Mouse (Mus musculus) heart, adult 10 weeks (tissue): ENCODE measurements around the gene Gba. TPM values are rescaled to one million over a fixed set of nuclear protein-coding genes. Genes with fewer than 3 reads are reported as not detected.

ENCODE experiments used
- polyA plus RNA-seq: library from polyadenylated mRNA; stranded (reverse); fragments of 350-450 nt; fragmentation: Illumina TruSeq; extraction: RNeasy Lipid Tissue Mini Kit (QIAGEN cat#74804); gene quantifications from one replicate; pipeline ENCODE4 v1.2.3, GENCODE M21; 2014; ENCODE audit warnings: low read depth, low replicate concordance

Gene Gba
- 17.9 TPM for polyA plus RNA-seq

DNA sequence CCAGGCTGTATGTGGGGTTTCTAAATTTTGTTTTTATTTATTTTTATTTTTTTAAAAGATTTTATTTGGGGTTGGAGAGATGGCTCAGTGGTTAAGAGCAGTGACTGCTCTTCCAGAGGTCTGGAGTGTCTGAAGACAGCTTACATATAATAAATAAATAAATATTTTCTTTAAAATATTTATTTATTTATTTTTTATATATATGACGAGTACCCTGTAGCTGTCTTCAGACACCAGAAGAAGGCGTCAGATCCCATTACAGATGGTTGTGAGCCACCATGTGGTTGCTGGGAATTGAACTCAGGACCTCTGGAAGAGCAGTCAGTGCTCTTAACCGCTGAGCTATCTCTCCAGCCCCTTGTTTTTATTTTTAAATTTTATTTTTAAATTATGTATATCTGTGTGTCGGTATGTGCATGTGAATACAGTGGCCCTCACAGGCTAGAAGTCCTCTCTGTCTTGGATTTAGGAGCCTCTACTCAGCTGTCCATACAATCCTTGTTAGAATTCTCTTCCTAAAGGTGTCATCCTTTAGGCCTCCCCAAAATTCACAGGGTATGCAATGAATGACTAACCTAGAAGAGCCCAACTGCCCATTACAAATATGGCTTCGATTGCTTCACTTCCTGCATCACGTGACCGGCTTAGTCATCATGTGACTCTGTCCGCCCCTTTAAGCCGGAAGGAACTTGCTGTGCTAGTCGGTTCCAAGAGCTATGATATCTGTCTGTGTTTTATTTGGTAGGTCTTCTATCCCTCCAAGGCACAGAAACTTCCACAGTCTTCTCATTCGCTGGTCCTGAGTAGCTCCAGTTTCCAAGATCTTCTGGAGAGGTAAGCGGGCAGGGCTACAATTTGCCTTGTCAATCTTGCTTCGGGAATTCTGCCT is at the start of gene Gba:
Gba (plus strand) TSS at position 676 of the 889 bp plus-strand sequence.

DNA sequence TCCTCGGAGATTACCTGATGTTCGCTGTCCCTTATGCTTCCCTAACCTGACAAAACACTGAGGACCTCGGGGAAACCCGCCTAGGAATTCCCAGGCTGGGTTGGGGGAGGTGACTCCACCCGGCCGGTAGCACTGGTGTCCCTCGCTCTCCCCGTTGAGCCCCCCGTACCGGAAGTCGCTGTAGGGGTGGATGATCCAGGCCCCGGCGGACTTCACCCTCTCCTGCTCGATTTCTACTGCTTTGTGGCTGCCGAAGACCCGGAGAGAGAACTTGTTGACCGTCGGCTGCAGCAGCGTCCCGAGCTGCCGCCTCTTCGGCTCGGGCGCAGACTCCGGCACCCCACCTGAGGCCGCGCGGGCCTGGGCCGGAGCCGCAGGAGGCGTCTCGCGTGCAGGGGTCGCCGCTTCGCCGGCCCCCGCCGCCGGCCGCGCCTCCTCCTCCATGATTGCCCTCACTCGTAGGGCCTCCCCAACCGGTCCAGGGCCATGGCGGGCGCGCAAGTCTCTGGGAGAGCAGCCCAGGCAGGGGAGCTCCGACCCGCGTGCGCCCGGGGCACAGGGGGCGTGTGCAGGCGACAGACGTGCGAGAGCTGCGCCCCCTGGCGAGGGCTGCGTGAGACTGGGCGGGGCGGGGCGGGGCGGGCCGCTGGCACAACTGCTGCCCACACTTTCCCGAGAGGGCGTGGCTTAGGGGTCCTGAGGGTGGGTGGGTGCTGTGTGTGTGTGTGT is 42.9 kb upstream of the Gba start, which contains the start of gene Hcn3:
Hcn3 (minus strand) TSS at position 581 of the 729 bp plus-strand sequence.

DNA sequence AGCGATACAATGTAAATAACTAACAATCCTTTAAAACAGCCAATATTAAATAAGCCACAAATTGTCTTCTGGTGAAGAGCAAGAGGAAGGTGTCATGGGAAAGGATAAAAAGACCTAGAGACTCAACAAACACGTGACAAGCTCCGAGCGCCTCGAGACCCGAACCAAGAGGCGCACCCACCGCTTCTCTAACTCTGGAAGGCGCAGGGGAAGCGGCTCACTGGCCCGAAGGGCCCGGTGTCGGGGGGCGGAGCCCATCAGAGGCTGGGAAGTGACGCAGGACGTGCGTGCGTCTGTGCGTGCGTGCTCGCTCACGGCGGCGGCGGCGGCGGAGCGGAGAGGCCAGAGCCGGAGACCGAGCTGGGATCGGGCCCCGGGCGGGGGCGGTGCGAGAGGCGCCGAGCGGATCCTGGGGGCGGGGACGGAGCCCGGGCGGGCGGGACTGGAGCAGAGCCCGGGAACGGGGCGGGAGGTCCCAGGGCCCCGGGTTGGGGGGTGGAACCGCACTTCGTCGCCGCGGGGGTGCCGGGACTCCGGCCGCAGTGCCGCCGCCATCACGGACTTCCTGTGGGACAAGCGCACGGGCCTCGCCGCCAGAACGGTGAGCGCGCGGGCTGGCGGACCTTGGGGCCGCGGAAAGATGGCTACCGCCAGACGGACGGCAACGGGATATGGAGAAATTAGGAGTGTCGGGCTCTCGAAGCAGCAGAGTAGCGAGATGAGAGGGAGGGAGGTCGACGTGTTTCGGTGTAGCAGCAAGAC is 38.0 kb upstream of the Gba start, which contains the start of gene Clk2:
Clk2 (plus strand) TSS at position 290 of the 762 bp plus-strand sequence.

DNA sequence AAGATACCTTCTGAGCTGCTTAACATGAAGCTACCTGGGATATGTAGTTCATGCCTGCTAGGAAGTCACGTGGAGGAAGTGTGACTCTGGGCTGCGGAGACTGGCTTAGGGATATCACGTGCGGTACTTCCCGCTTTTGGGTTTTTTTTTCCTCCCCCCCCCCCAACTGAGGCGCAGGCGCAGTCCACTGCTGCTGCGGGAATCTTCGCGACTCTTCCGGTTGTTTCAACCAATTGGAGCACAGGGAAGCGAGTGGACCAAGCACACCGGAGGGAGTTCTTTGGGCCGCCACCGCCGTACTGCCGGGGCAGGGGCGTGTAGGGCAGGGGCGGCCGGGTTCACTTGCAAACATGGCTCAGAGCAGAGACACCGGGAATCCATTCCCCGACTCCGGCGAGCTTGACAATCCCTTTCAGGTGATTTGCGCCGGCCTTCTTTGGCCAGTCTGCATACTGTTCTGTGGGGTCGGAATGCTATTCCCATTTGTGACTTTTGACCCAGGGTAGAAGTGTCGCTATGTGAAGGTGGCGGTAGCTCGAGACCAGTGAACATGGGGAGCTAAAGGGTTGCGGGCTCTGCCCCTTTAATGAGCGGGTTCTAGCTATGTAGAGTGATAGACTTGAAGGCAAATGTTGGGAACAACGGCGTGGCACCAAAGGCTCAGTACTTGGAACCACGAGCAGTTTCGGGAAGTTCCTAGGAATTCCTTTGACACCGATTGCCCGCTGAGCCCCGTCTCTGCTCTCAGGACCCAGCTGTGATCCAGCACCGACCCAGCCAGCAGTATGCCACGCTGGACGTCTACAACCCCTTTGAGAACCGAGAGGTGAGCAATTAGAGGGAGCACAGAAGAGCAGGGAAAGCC is 25.3 kb upstream of the Gba start, which contains the start of gene Scamp3:
Scamp3 (plus strand) TSS at position 232 of the 865 bp plus-strand sequence.

GRCm38 (mm10) chr3:89183058-89183958 is 19.4 kb upstream of the Gba start, which contains the start of gene Fam189b:
Gene Fam189b (plus strand): TSS chr3:89183143.

GRCm38 (mm10) chr3:89214681-89215411 is 12.1 kb downstream of the Gba start, which contains the start of gene Thbs3:
Gene Thbs3 (plus strand): TSS chr3:89215180.

GRCm38 (mm10) chr3:89226900-89227299 is 24.2 kb downstream of the Gba start, which contains the start of gene Mtx1:
Gene Mtx1 (minus strand): TSS chr3:89227088.

GRCm38 (mm10) chr3:89228836-89229235 is 26.1 kb downstream of the Gba start, which contains the start of gene Muc1:
Gene Muc1 (plus strand): TSS chr3:89229057.

DNA sequence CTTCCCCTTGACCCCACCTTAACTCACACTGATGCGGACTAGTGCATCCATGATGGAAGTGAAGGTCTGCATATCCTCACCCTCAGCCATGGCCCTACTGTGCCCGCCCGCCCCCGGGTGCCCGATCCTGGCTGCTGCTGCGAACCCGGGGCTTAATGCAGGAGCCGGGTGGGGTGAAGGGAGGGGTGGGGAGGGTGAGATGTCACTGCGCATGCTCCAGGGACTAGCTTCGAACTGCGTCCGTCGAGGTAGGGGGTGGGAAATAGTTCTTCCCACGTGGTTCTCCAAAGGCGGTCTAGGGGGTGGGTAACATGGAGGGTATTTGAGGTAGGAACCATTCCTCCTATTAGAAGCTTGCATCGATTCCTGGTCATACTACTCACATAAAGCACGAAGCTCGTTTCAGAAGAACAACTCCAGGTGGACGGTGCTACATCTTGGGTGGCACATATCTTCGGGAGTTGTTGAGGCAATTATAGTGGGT is 43.0 kb downstream of the Gba start, which contains the start of gene Krtcap2:
Krtcap2 (plus strand) TSS at position 279 of the 484 bp plus-strand sequence.

GRCm38 (mm10) chr3:89246261-89247100 is 43.8 kb downstream of the Gba start, which contains the start of gene Trim46:
Gene Trim46 (minus strand): TSS chr3:89246309.

Other genes with a start within 250 kb of the Gba start
- 32.7 TPM for gene Rusc1, start 109.6 kb upstream of the Gba start, polyA plus RNA-seq
- gene Gm43738, start 101.8 kb upstream of the Gba start, polyA plus RNA-seq = not detected
- 25.7 TPM for gene Fdps, start 101.0 kb upstream of the Gba start, polyA plus RNA-seq
- not detected for gene Pklr, start 66.8 kb upstream of the Gba start, polyA plus RNA-seq
- gene Hcn3, start 42.7 kb upstream of the Gba start, polyA plus RNA-seq = 0.73 TPM
- gene Clk2, start 38.1 kb upstream of the Gba start, polyA plus RNA-seq = 30.6 TPM
- 52.7 TPM for gene Scamp3, start 25.5 kb upstream of the Gba start, polyA plus RNA-seq
- gene Fam189b, start 19.8 kb upstream of the Gba start, polyA plus RNA-seq = 5.2 TPM
- gene Thbs3, start 12.3 kb downstream of the Gba start, polyA plus RNA-seq = 12.0 TPM
- gene Mtx1, start 24.2 kb downstream of the Gba start, polyA plus RNA-seq = 78.4 TPM
- gene Muc1, start 26.1 kb downstream of the Gba start, polyA plus RNA-seq = 0.18 TPM
- gene Krtcap2, start 43.0 kb downstream of the Gba start, polyA plus RNA-seq = 57.1 TPM
- 1.0 TPM for gene Trim46, start 43.4 kb downstream of the Gba start, polyA plus RNA-seq
- gene Dpm3, start 56.4 kb downstream of the Gba start, polyA plus RNA-seq = 48.2 TPM
- gene Slc50a1, start 67.6 kb downstream of the Gba start, polyA plus RNA-seq = 42.9 TPM
- gene Efna1, start 78.2 kb downstream of the Gba start, polyA plus RNA-seq = 33.4 TPM
- not detected for gene Efna3, start 120.0 kb downstream of the Gba start, polyA plus RNA-seq
- gene Efna4, start 135.1 kb downstream of the Gba start, polyA plus RNA-seq = 0.37 TPM
- 92.6 TPM for gene Adam15, start 147.1 kb downstream of the Gba start, polyA plus RNA-seq
- gene Dcst2, start 159.0 kb downstream of the Gba start, polyA plus RNA-seq = not detected
- not detected for gene Dcst1, start 162.3 kb downstream of the Gba start, polyA plus RNA-seq
- 25.7 TPM for gene Zbtb7b, start 191.8 kb downstream of the Gba start, polyA plus RNA-seq
- gene Lenep, start 199.9 kb downstream of the Gba start, polyA plus RNA-seq = not detected
- gene Flad1, start 208.9 kb downstream of the Gba start, polyA plus RNA-seq = 50.8 TPM
- gene Cks1b, start 215.5 kb downstream of the Gba start, polyA plus RNA-seq = 3.8 TPM
- gene Shc1, start 215.5 kb downstream of the Gba start, polyA plus RNA-seq = 27.3 TPM
- 19.0 TPM for gene Pygo2, start 227.3 kb downstream of the Gba start, polyA plus RNA-seq
- gene Pbxip1, start 233.8 kb downstream of the Gba start, polyA plus RNA-seq = 78.1 TPM